Mouse (Mus musculus) cerebellum, postnatal 4 days (tissue): ENCODE measurements at regions not wholly inside any gene's neighbourhood (a gene's known extent, or its start where the extent isn't known, plus 50 kb on each side); places are given as distances from the start of the nearest gene placed in this dataset.

Experiments used
- DNase-seq, 2 experiments: peaks; one replicate each; pipeline ENCODE4 v3.0.0; 2022; ENCODE audit warnings: low spot score in 2 of 2, mixed read lengths in 1 of 2

- DNase-seq = no peak
These were observed 335.8 kb upstream of the Myt1l start for GRCm38 (mm10) chr12:29192391-29192790.

GRCm38 (mm10) chr12:29211946-29212345 is 316.2 kb upstream of the Myt1l start:
- DNase-seq = no peak

GRCm38 (mm10) chr12:29213625-29214024 is 314.6 kb upstream of the Myt1l start:
- DNase-seq = no peak

GRCm38 (mm10) chr12:29222099-29222498 is 306.1 kb upstream of the Myt1l start:
- no peak for DNase-seq

- DNase-seq = no peak
These were observed 302.2 kb upstream of the Myt1l start for GRCm38 (mm10) chr12:29226001-29226400.

- DNase-seq = peak in 1 of 2 experiments; percentile 33
These were observed 295.4 kb upstream of the Myt1l start for GRCm38 (mm10) chr12:29232492-29233447.

GRCm38 (mm10) chr12:29236496-29236895 is 291.7 kb upstream of the Myt1l start:
- DNase-seq = no peak

- no peak for DNase-seq
These were observed 290.7 kb upstream of the Myt1l start for GRCm38 (mm10) chr12:29237516-29237915.

- no peak for DNase-seq
These were observed 288.7 kb upstream of the Myt1l start for GRCm38 (mm10) chr12:29239482-29239881.

GRCm38 (mm10) chr12:29239975-29240374 is 288.2 kb upstream of the Myt1l start:
- DNase-seq = peak in 1 of 2 experiments; percentile 34

GRCm38 (mm10) chr12:29243087-29243486 is 285.1 kb upstream of the Myt1l start:
- no peak for DNase-seq

- DNase-seq = no peak
These were observed 282.1 kb upstream of the Myt1l start for GRCm38 (mm10) chr12:29246041-29246440.

GRCm38 (mm10) chr12:29247356-29247755 is 280.8 kb upstream of the Myt1l start:
- DNase-seq = no peak

- no peak for DNase-seq
These were observed 279.7 kb upstream of the Myt1l start for GRCm38 (mm10) chr12:29248459-29248858.

- no peak for DNase-seq
These were observed 272.1 kb upstream of the Myt1l start for GRCm38 (mm10) chr12:29256103-29256502.

- no peak for DNase-seq
These were observed 271.0 kb upstream of the Myt1l start for GRCm38 (mm10) chr12:29257011-29257734.

GRCm38 (mm10) chr12:29257735-29258547 is 270.2 kb upstream of the Myt1l start:
- DNase-seq = peak in 1 of 2 experiments; percentile 66

GRCm38 (mm10) chr12:29258548-29258874 is 269.7 kb upstream of the Myt1l start:
- DNase-seq = no peak

- DNase-seq = no peak
These were observed 269.2 kb upstream of the Myt1l start for GRCm38 (mm10) chr12:29258966-29259365.

- DNase-seq = no peak
These were observed 254.0 kb upstream of the Myt1l start for GRCm38 (mm10) chr12:29274166-29274565.

GRCm38 (mm10) chr12:29275676-29276075 is 252.5 kb upstream of the Myt1l start:
- no peak for DNase-seq

GRCm38 (mm10) chr12:29279631-29280080 is 248.5 kb upstream of the Myt1l start:
- no peak for DNase-seq
